Mouse (Mus musculus): ENCODE data around the gene Adamts12.

The Adamts12 gene

GRCm38 (mm10) chr15:11064558-11065411 is at the start of gene Adamts12:
Adamts12 (plus strand) TSS chr15:11064790.
- peak; percentile 31 to 45 for DNase-seq (ENCODE audit: low spot score in 2 of 2)

GRCm38 (mm10) chr15:11014931-11015330 is 49.7 kb upstream of the Adamts12 start:
- DNase-seq (ENCODE audit: low spot score in 2 of 2): no peak

GRCm38 (mm10) chr15:11026801-11027561 is 37.6 kb upstream of the Adamts12 start:
- DNase-seq (ENCODE audit: low spot score in 2 of 2): no peak

GRCm38 (mm10) chr15:11030188-11030587 is 34.4 kb upstream of the Adamts12 start:
- DNase-seq (ENCODE audit: low spot score in 2 of 2): no peak

GRCm38 (mm10) chr15:11035947-11036474 is 28.6 kb upstream of the Adamts12 start:
- peak; percentile 29 to 31 for DNase-seq (ENCODE audit: low spot score in 2 of 2)

- DNase-seq (ENCODE audit: low spot score in 2 of 2): peak in 1 of 2 experiments; percentile 33
These were observed 27.8 kb upstream of the Adamts12 start for GRCm38 (mm10) chr15:11036535-11037375.

GRCm38 (mm10) chr15:11037376-11037695 is 27.3 kb upstream of the Adamts12 start:
- DNase-seq (ENCODE audit: low spot score in 2 of 2): peak in 1 of 2 experiments; percentile 23

- peak in 1 of 2 experiments; percentile 24 for DNase-seq (ENCODE audit: low spot score in 2 of 2)
These were observed 26.9 kb upstream of the Adamts12 start, which contains the start of gene Rxfp3 for GRCm38 (mm10) chr15:11037711-11038110. Rxfp3 (minus strand) TSS chr15:11037991.

- DNase-seq (ENCODE audit: low spot score in 2 of 2): peak in 1 of 2 experiments; percentile 53
These were observed 26.1 kb upstream of the Adamts12 start for GRCm38 (mm10) chr15:11038476-11038875.

GRCm38 (mm10) chr15:11040067-11040466 is 24.5 kb upstream of the Adamts12 start:
- no peak for DNase-seq (ENCODE audit: low spot score in 2 of 2)

GRCm38 (mm10) chr15:11041229-11041628 is 23.4 kb upstream of the Adamts12 start:
- DNase-seq (ENCODE audit: low spot score in 2 of 2): no peak

GRCm38 (mm10) chr15:11042828-11043227 is 21.8 kb upstream of the Adamts12 start:
- DNase-seq (ENCODE audit: low spot score in 2 of 2): no peak

- peak in 1 of 2 experiments; percentile 11 for DNase-seq (ENCODE audit: low spot score in 2 of 2)
These were observed 10.7 kb upstream of the Adamts12 start for GRCm38 (mm10) chr15:11053678-11054439.

- DNase-seq (ENCODE audit: low spot score in 2 of 2): peak in 1 of 2 experiments; percentile 3
These were observed 10.0 kb upstream of the Adamts12 start for GRCm38 (mm10) chr15:11054440-11055080.

- peak in 1 of 2 experiments; percentile 12 for DNase-seq (ENCODE audit: low spot score in 2 of 2)
These were observed 1.7 kb upstream of the Adamts12 start for GRCm38 (mm10) chr15:11062903-11063302.

GRCm38 (mm10) chr15:11064160-11064557 is 431 bp upstream of the Adamts12 start:
- no peak for DNase-seq (ENCODE audit: low spot score in 2 of 2)

- no peak for DNase-seq (ENCODE audit: low spot score in 2 of 2)
These were observed 1.1 kb downstream of the Adamts12 start for GRCm38 (mm10) chr15:11065528-11066171.

GRCm38 (mm10) chr15:11066299-11066698 is 1.7 kb downstream of the Adamts12 start:
- DNase-seq (ENCODE audit: low spot score in 2 of 2): no peak

GRCm38 (mm10) chr15:11067891-11068290 is 3.3 kb downstream of the Adamts12 start:
- no peak for DNase-seq (ENCODE audit: low spot score in 2 of 2)
